Mouse (Mus musculus): ENCODE measurements around the gene Gimap7.
A peak's percentile ranks its signal among the peaks of the same experiment; 100 is the strongest.

Gene Gimap7

DNA sequence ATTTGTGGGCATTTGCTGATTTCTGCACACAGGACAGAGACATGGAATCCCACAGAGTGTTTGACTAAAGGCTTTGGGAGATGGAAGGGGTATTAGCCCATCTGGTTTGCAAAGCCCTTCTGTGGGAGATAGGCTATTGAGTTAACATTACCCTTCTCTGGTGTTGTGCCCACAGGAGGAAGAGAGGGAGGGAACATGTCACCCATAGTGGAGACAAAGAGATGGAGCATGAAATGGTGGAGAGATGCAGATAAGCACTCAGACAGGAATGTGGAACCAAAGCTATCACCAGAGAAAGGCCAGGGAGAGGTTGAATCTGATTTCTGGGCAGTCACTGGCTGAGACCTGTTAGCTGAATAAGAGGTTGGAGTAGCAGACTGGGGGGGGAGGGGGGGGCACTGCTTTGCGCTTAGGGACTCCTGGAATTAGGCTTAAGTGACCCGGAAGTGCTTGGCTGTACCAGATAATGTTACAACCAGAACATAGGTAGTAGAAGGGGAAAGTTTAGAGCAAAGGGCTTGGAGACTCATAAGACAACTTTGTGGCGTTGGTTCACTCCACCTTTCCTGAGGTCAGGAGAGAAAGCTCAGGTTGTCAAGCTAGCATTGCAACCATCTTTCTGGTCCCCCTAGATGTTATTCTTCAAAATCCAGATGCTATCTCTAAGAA lies 22.2 kb downstream of the Gimap7 start:
- DNase-seq (ENCODE audit: low read depth in 1 of 2, low spot score in 2 of 2) = no peak

DNA sequence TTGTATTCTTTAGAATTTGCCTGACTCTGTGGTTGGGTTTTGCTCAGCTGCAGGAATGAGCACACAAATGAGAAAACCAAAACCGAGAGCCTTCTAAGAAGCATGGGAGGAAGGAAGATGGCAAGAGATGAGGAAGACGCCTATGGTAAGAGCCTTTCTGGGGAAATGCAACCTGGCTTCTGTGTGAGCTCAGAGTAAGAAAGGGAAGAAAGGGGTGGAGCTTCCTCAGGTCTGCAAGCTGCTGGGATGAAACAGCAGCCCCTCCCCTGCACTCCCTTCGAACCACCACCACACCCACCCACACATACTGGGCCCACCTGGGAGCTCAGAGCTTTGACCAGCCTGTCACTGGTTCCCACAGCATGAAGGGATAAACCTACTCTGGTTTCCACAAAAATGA lies 22.9 kb downstream of the Gimap7 start:
- DNase-seq (ENCODE audit: low read depth in 1 of 2, low spot score in 2 of 2) = no peak

DNA sequence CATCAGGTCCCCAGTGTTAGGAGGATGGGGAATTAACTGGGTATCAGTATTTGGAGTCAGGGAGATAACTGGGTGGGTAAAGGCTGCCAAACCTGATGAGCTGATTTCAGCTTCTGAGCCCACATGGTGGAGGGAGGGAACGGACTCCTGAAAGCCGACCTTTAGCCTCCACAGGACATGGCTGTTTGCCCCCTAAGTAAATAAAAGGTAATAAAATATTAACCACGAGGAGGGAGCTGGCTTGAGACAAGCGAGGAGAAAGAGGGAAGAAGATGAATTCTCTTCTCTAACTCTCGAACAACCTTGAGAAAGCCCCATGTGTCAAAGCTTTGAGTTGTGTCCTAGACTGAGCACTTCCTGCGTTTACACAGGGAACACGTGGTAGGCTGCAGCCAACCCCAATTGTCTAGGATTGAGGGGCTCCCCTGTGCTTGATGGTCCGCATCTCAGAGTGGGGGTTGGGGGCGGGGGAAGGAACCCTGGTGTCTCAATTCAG lies 23.3 kb downstream of the Gimap7 start:
- no peak for DNase-seq (ENCODE audit: low read depth in 1 of 2, low spot score in 2 of 2)

DNA sequence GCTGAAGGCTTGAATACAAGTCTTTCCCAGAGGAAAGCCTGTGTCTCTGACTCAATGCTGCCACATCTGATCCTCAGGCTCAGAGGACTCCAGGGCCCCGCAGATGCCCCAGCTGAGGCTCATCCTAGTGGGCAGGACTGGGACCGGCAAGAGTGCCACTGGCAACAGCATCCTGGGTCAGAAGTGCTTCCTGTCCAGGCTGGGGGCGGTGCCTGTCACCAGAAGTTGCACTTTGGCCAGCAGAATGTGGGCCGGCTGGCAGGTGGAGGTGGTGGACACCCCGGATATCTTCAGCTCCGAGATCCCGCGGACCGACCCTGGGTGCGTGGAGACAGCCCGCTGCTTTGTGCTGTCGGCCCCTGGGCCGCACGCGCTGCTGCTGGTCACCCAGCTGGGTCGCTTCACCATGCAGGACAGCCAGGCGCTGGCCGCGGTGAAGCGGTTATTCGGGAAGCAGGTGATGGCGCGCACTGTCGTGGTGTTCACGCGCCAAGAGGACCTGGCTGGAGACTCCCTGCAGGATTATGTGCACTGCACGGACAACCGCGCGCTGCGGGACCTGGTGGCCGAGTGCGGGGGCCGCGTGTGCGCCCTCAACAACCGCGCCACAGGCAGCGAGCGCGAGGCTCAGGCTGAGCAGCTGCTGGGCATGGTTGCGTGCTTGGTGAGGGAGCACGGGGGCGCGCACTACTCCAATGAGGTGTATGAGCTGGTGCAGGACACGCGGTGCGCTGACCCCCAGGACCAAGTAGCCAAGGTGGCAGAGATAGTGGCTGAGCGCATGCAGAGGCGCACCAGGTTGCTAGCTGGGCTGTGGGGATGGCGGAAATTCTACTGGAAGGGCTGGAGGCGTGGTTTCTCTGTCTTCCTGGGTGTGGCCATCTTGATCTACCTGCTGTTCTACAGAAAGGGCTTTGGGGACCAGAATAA lies 24.3 kb downstream of the Gimap7 start:
- DNase-seq (ENCODE audit: low read depth in 1 of 2, low spot score in 2 of 2) = no peak

DNA sequence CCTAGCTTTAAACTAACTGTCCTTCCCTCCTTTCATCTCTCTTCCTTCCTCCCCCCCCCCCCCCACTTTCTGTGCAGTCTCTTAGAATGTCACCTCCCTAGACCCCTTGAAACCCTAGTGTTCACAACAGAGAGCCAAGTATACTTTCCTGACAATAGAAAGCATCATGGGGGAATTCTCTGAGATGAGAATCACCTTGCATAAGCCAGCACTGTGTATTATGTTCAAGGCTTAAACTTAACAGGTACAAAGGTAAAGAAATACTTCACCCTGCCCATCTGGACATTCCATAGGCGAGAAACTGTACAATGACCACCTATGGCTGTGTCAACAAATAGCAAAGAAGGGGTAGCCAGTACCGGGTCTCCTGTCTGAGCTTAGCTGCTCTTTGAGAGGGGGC lies 27.1 kb downstream of the Gimap7 start:
- DNase-seq (ENCODE audit: low read depth in 1 of 2, low spot score in 2 of 2) = no peak

DNA sequence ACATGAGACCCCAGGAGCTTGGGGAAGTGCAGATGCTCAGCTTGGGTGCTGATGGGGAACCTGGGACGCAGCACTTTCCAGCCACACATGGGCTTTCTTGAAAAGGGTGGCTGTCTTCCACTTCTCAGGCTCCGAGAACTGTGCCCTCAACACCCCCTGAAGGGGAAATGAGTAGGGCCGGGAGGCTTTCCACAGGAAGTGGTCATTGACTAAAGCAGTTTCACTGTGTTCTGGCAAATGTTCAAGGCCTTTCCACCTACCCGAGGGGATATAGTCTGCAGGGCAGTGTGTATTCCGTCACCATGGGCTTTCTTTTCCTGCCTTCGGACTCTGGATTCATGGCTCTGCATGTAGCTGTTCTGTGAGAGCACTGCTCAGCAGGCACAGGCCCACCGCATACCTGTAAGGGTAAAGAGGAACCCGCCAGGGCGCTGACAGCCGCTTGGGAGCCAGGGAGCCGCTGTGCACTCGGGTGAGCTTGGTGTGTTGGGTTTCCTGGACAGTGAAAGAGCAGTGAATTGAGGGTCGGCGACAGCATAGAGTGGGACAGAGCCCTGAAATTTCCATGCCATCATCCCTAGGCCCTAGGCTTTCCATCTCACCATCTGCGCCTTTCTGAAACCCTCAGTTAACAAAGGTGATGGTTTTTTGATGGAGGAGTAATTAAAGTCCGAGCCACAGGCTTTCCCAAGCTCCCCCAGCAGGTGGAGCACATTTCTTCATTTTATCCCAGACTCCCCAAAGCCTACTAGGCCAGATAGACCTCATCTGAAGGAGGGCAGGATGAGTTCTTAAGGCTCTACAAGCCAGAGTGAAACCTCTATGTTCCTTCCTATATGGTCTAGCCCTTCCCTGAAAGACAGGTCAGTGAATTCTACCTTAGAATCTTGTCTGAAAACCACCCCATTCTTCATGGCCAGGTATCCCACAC lies 27.8 kb downstream of the Gimap7 start, which contains the start of gene Gimap5:
Gimap5 (plus strand) TSS at position 239 of the 931 bp plus-strand sequence.
- DNase-seq (ENCODE audit: low read depth in 1 of 2, low spot score in 2 of 2) = no peak

DNA sequence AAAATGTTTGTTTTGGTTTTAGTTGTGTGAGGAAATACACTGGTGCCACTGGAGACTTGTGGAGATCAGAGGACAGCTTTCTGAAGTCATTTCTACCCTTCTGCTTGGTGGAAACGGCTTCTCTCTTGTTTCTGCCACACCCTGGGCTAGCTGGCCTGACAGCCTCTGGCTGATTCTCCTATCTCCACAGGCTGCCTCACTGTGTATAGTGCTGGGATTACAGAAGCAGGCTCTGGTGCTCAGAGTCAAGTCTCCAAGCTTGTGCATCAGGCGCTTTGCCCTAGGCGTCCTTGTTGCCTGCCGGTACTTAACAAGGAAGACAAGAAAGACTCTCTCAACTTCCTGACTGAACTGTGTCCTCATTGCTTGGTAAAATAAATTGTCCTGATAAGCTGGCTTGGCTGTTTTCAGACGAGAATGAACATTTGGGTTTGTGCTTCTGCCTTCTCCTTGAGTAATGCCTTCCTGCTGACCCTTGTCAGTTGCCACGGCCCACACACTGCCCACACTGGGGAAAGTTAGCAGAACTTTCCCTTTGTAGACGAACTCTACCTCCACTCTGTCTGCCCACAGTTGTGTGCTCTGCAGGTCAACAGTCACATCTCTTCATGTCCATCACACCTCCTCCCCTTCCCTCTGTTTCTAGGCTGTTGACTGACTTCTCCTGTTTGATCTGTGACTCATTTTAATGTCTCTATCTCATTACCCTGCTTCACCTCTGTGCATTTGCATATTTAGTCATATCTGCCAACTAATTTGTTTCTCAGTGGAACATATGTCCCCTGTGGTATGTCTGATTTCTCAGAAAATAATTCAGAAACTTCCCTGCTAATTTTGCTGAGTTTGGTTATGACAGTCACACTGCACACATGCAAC lies 28.9 kb downstream of the Gimap7 start:
- no peak for DNase-seq (ENCODE audit: low read depth in 1 of 2, low spot score in 2 of 2)

DNA sequence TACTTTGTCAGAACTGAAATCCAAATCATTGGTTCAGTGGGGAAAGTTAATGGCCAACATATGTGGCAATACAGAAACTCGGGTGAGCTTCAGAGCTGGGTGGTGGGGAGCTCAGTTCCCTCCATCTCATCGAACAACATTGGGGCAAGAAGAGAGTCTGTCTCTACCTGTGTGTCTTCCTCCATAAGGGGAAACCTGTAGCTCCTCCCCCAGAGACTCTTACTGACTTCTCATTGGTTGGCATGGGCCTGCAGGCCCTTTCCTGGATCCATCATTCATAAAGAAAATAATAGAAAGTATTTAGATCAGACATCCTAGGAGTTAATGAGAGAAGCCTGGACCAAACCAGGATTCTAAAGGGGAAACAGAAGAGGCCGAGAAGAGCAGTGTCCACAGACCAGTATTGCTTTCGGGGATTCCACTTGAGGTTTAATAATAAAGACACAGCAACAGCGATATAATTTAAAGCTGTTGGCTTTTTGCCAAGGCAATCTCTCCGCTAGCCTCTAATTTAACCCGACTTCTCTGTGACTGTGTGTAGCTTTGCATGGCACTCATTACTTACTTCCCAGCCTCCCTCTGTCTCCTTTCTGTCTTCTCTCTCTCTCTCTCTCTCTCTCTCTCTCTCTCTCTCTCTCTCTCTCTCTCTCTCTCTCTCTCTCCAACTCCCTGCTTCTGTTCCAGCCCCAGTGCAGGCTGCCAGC lies 45.3 kb downstream of the Gimap7 start:
- no peak for DNase-seq (ENCODE audit: low read depth in 1 of 2, low spot score in 2 of 2)

DNA sequence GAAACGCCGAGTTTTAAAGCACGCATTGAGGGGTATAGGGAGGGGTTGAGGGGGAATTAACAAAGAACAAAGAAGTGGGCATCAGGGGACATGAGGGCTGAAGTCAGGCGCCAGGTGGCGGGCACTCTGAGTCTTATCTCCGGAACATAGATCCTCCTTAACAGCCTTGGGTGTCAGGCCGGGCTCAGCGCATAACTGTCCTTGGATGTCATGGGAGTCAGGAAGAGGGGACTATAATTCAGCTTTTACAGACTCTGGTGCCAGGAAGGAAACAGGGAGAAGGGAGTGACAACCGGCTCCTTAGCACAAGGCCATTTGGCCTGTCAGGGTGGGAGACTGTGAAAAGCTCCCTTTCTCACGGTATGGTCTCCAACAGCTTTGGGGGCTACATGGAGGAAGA lies 46.1 kb downstream of the Gimap7 start:
- DNase-seq (ENCODE audit: low read depth in 1 of 2, low spot score in 2 of 2) = no peak

DNA sequence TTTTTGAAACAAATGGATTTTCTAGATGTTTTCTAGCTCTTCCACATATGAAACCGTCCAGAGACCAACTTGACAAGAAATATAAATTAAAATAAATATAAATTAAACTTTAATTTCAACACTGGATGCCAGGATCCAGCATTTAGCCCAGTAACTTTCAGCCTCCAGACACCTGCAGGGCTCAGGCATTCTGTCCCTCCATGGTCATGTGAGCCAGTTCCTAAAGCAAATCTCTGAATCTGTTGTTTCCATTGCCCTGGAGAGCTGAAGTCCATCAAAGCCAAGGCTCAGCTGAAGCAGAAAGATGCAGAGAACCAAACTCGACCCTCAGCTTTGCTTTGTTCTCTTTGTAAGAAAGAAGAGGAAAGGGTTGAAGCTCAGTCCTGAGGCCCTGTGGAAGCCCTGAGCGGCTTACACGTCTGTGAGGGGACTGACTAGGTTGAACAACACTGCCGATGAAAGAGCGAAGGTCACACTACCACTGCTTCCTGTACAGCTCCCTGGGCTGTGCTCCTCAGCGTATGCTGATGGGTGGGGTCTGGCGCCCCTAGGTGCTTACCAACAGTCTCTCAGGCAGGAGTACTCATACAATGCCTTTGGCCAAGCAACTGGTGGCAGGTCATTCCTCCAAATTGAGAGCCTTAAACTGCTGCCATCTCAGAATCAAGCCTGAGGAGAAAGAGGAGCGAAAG lies 49.9 kb downstream of the Gimap7 start:
- no peak for DNase-seq (ENCODE audit: low read depth in 1 of 2, low spot score in 2 of 2)

DNA sequence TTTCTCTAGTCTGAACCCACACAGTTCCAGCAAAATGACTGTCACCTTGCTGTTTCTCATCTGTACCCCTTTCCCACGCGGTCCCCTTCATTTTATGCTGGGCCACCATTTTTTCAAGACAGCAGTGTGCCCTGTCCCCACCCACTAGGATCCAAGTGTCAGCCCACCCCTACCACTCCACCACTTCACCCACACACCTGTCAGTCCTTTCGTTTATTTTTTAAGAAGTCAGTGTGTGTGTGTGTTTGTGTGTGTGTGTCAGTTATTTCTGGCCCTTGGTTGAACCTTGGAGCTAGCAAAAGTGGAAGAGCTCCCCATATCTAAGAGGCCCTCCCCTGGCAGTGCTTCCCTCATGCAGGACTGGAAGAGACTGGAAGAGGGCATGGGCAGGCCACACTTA lies 50.5 kb downstream of the Gimap7 start:
- DNase-seq (ENCODE audit: low read depth in 1 of 2, low spot score in 2 of 2) = no peak

DNA sequence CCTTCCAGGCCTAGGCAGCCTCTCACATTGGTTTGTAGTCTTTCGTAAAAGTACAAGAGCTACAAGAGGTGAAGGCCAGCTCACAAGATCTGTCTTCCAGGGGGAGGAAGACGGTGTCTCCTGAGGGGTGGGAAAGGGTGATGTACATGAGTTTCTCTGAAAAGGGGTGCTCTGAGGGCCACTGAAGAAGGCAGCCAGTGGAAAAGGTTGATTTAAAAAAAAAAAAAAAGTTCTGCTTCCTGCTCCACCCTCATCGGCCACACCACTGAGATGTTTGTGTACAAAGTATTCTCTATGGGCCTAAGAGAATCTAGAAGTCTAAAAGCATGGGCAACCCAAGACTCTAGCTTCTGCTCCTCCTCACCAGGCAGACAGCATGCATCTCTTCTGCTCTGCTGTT lies 52.3 kb downstream of the Gimap7 start, which contains the start of gene Gimap3:
Gimap3 (minus strand) TSS at position 156 of the 400 bp plus-strand sequence.
- DNase-seq (ENCODE audit: low read depth in 1 of 2, low spot score in 2 of 2) = no peak

DNA sequence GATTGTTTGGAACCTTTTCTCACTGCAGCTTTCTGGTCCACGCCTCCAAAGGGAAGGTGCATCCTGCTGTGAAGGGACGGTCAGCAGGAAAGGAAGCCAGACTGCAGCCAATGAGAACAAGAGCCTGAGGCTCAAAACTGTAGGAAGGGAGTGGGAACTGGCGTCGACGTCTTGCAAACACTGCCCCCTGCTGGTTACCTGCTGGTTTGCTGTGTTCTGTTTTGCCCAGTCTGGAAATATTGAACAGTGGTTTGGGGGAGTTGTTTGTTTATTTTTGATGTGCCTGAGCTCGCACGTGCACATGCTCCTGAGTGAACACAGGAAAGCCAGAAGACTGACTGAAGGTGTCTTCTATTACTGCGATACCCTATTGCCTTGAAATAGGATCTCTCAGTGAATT lies 53.6 kb downstream of the Gimap7 start:
- peak in 1 of 2 experiments; percentile 31 for DNase-seq (ENCODE audit: low read depth in 1 of 2, low spot score in 2 of 2)
